Mouse (Mus musculus): ENCODE results near the gene Syk. TPM values are rescaled to one million over a fixed set of nuclear protein-coding genes. Genes with fewer than 3 reads are reported as not detected.

The Syk gene
- polyA plus RNA-seq, 1 experiment from 2014 or later = 3.9 TPM

GRCm38 (mm10) chr13:52651383-52652252, 68.6 kb downstream of the Syk start:
- no peaks in the 10 kb centered on the region for H3K4me1 ChIP-seq (ENCODE audit: control insufficient read depth, insufficient read depth, low read length)
- H3K27me3 ChIP-seq (ENCODE audit: control insufficient read depth, insufficient read depth, low read length) = peaks cover 4% of the 10 kb centered on the region; the same call in 1 of the 2 replicates
- no peak overlapping the region for H3K4me3 ChIP-seq (replicated peaks; ENCODE audit: low read length)
- H3K9me3 ChIP-seq (replicated peaks; ENCODE audit: control insufficient read depth, low read length) = 0 out of 2 replicates have a peak, but pooled peaks cover 3% of the 10 kb centered on the region
- H3K9ac ChIP-seq (ENCODE audit: low read length) = no peak overlapping the region
- no peak overlapping the region for H3K4me2 ChIP-seq (ENCODE audit: low read depth, low read length)
- WGBS = 41% methylated on average over 11 of the region's 12 CpGs
- ATAC-seq (ENCODE audit: insufficient read depth, low FRiP score) = no peak
- H3K36me3 ChIP-seq (ENCODE audit: control insufficient read depth, insufficient read depth, low read length) = no peaks in the 10 kb centered on the region
- no peak overlapping the region for H3K27ac ChIP-seq (ENCODE audit: low read length)

GRCm38 (mm10) chr13:52652253-52652628, 69.3 kb downstream of the Syk start:
- Histone ChIP-seq H3K27me3 (ENCODE audit: control insufficient read depth, insufficient read depth, low read length) (peaks cover 4% of the 10 kb centered on the region; the same call in 1 of the 2 replicates), H3K4me1 (ENCODE audit: control insufficient read depth, insufficient read depth, low read length) (no peaks in the 10 kb centered on the region), H3K9ac (ENCODE audit: low read length) (no peak overlapping the region), H3K9me3 (replicated peaks; ENCODE audit: control insufficient read depth, low read length) (0 out of 2 replicates have a peak, but pooled peaks cover 3% of the 10 kb centered on the region), H3K4me2 (ENCODE audit: low read depth, low read length) (no peak overlapping the region), H3K4me3 (replicated peaks; ENCODE audit: low read length) (no peak overlapping the region), H3K27ac (ENCODE audit: low read length) (no peak overlapping the region), H3K36me3 (ENCODE audit: control insufficient read depth, insufficient read depth, low read length) (no peaks in the 10 kb centered on the region)
- WGBS = 86% methylated on average over 8 of the region's 8 CpGs
- no peak for ATAC-seq (ENCODE audit: insufficient read depth, low FRiP score)

DNA sequence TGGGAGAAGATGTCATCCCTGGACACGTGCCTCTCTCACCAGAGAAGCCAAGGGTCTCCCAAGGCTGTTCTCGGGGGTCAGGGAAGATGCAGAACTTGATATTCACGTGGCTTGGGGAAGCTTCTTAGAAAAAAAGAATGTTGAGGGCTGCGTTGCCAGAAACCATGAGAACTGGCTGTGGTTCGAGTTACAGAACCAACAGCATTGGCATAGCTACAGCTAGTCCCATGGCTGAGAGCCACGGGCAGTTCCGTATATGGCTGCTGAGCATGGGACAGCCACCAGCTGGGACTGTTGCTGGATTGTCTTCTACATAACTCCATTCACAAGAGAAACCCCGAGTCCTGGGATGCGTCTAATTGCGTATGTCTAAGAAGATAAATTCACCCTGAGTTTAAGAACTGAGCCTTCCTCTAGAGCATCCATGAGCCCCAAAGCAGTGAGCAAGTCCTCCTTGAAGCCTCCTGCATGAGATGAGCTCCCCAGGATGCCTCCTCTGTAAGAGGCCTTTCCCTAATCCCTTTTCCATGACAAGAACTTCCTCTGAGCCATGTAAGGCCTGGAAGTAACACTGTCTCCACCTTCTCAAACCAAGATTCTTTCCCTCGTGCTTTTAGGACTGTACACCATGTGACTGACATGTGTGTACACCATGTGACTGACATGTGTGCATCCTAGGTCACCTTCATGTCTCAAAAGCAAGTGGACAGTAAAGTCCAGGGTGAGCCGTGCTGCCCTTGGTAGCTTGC, 71.3 kb downstream of the Syk start:
- Histone ChIP-seq H3K36me3 (ENCODE audit: control insufficient read depth, insufficient read depth, low read length) (no peaks in the 10 kb centered on the region), H3K4me2 (ENCODE audit: low read depth, low read length) (no peak overlapping the region), H3K27me3 (ENCODE audit: control insufficient read depth, insufficient read depth, low read length) (peaks cover 4% of the 10 kb centered on the region; the same call in 1 of the 2 replicates), H3K9ac (ENCODE audit: low read length) (no peak overlapping the region), H3K9me3 (replicated peaks; ENCODE audit: control insufficient read depth, low read length) (0 out of 2 replicates have a peak, but pooled peaks cover 3% of the 10 kb centered on the region), H3K27ac (ENCODE audit: low read length) (no peak overlapping the region), H3K4me3 (replicated peaks; ENCODE audit: low read length) (no peak overlapping the region), H3K4me1 (ENCODE audit: control insufficient read depth, insufficient read depth, low read length) (no peaks in the 10 kb centered on the region)
- WGBS = 62% methylated on average over 12 of the region's 12 CpGs
- ATAC-seq (ENCODE audit: insufficient read depth, low FRiP score) = no peak

DNA sequence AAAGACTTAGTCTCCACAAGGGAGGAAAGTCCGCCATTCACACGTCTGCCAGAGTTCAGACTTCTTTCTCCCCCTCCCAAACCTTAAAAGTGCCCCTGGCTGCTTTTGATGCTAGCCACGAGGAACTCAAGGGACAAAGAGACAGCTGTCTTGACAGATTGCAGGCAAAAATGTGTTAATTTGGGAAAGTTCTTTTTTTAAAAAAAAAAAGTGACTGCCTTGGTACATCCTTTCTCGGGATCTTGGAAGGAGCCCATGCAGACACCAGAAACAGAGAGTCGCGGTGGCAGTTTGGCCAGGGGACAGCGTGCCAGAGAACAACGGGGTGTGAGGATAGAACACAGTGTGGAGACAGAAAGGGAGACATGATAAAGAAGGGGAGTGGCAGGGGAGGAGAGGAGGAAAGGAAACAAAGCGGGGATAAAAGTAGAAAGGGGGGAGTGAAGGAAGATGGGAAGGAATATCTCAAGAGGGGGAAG, 71.9 kb downstream of the Syk start:
- no peak overlapping the region for H3K9ac ChIP-seq (ENCODE audit: low read length)
- H3K4me3 ChIP-seq (replicated peaks; ENCODE audit: low read length) = no peak overlapping the region
- no peak for ATAC-seq (ENCODE audit: insufficient read depth, low FRiP score)
- no peaks in the 10 kb centered on the region for H3K4me1 ChIP-seq (ENCODE audit: control insufficient read depth, insufficient read depth, low read length)
- no peak overlapping the region for H3K27ac ChIP-seq (ENCODE audit: low read length)
- H3K4me2 ChIP-seq (ENCODE audit: low read depth, low read length) = no peak overlapping the region
- H3K27me3 ChIP-seq (ENCODE audit: control insufficient read depth, insufficient read depth, low read length) = peaks cover 4% of the 10 kb centered on the region; the same call in 1 of the 2 replicates
- whole genome bisulfite sequencing = 39% methylated on average over 9 of the region's 9 CpGs
- no peaks in the 10 kb centered on the region for H3K36me3 ChIP-seq (ENCODE audit: control insufficient read depth, insufficient read depth, low read length)
- 0 out of 2 replicates have a peak, but pooled peaks cover 3% of the 10 kb centered on the region for H3K9me3 ChIP-seq (replicated peaks; ENCODE audit: control insufficient read depth, low read length)

DNA sequence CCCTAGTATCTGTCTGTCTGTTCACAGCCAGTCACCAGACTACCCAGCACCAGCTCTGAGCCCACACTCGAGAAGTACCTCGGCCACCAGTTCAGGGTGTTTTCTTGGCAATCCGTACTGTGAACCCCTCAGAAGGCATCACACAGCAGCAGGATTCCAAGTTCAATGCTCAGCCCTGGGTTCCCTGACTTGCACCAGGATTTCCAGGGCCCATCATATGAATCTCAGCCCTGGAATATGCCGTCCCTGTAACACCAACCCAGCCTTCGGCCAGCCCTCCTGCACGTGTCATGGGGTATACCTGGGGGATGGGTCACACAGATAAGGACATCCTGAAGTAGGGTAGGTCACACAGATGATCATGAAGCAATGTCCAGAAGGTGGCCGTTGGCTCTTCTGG, 75.0 kb downstream of the Syk start:
- Histone ChIP-seq H3K4me3 (replicated peaks; ENCODE audit: low read length) (no peak overlapping the region), H3K27ac (ENCODE audit: low read length) (no peak overlapping the region), H3K36me3 (ENCODE audit: control insufficient read depth, insufficient read depth, low read length) (no peaks in the 10 kb centered on the region), H3K4me2 (ENCODE audit: low read depth, low read length) (no peak overlapping the region), H3K27me3 (ENCODE audit: control insufficient read depth, insufficient read depth, low read length) (peaks cover 4% of the 10 kb centered on the region; the same call in 1 of the 2 replicates), H3K9ac (ENCODE audit: low read length) (no peak overlapping the region), H3K4me1 (ENCODE audit: control insufficient read depth, insufficient read depth, low read length) (no peaks in the 10 kb centered on the region), H3K9me3 (replicated peaks; ENCODE audit: control insufficient read depth, low read length) (no peaks in the 10 kb centered on the region)
- WGBS = 81% methylated on average over 7 of the region's 7 CpGs
- ATAC-seq (ENCODE audit: insufficient read depth, low FRiP score) = no peak

DNA sequence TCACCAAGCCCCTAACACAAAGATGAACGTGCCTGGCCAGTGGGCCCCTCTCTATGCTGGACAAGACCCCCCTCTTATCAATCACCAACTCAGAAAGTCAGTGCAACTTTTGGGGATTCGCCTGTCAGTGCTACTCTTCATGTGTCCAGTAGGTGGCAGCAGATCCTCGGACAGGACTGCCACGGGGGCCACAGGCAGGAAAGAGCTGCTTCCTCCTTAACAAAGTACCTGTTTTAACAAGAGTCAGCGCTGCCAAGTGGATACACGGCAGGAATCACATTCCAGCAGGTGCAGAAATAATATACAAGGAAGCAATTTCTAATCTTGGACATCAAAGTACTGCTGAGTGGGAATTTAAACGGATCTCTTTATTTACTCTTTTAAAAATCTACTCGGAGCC, 75.5 kb downstream of the Syk start:
- no peak overlapping the region for H3K27ac ChIP-seq (ENCODE audit: low read length)
- WGBS = 5% methylated on average over 8 of the region's 8 CpGs
- H3K4me1 ChIP-seq (ENCODE audit: control insufficient read depth, insufficient read depth, low read length) = no peaks in the 10 kb centered on the region
- no peak overlapping the region for H3K4me2 ChIP-seq (ENCODE audit: low read depth, low read length)
- peaks cover 4% of the 10 kb centered on the region; the same call in 1 of the 2 replicates for H3K27me3 ChIP-seq (ENCODE audit: control insufficient read depth, insufficient read depth, low read length)
- H3K36me3 ChIP-seq (ENCODE audit: control insufficient read depth, insufficient read depth, low read length) = no peaks in the 10 kb centered on the region
- H3K4me3 ChIP-seq (replicated peaks; ENCODE audit: low read length) = no peak overlapping the region
- H3K9me3 ChIP-seq (replicated peaks; ENCODE audit: control insufficient read depth, low read length) = no peaks in the 10 kb centered on the region
- peak; percentile 61; the same call in 1 of the 2 replicates for ATAC-seq (ENCODE audit: insufficient read depth, low FRiP score)
- no peak overlapping the region for H3K9ac ChIP-seq (ENCODE audit: low read length)

GRCm38 (mm10) chr13:52659171-52659665, 76.2 kb downstream of the Syk start:
- ATAC-seq (ENCODE audit: insufficient read depth, low FRiP score) = no peak
- Histone ChIP-seq H3K27ac (ENCODE audit: low read length) (no peak overlapping the region), H3K4me2 (ENCODE audit: low read depth, low read length) (no peak overlapping the region), H3K9ac (ENCODE audit: low read length) (no peak overlapping the region), H3K4me1 (ENCODE audit: control insufficient read depth, insufficient read depth, low read length) (no peaks in the 10 kb centered on the region), H3K4me3 (replicated peaks; ENCODE audit: low read length) (no peak overlapping the region), H3K27me3 (ENCODE audit: control insufficient read depth, insufficient read depth, low read length) (peaks cover 4% of the 10 kb centered on the region; the same call in 1 of the 2 replicates), H3K9me3 (replicated peaks; ENCODE audit: control insufficient read depth, low read length) (no peaks in the 10 kb centered on the region), H3K36me3 (ENCODE audit: control insufficient read depth, insufficient read depth, low read length) (no peaks in the 10 kb centered on the region)
- 77% methylated on average over 11 of the region's 11 CpGs for WGBS

DNA sequence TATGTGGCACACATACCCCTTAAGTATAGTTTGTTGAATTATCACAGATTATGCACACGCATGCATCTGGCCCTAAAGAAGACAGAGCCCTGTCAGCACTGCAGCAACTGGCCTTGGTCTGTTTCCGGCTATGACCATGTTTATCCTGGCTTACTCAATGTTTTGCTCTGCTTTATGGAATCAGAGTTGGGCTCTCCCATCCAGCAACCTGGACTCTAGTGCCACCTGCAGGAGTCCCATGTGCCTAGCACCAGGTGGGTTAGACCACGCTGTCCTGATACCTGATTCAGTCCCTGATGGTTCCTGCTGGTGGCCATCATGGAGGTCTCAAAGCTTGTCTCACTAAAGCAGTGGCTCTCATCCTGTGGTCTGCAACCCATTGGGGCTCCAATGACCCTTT, 86.9 kb downstream of the Syk start:
- WGBS = 61% methylated on average over 3 of the region's 3 CpGs
- no peaks in the 10 kb centered on the region for H3K27me3 ChIP-seq (ENCODE audit: control insufficient read depth, insufficient read depth, low read length)
- no peak overlapping the region for H3K4me3 ChIP-seq (replicated peaks; ENCODE audit: low read length)
- no peak for ATAC-seq (ENCODE audit: insufficient read depth, low FRiP score)
- H3K36me3 ChIP-seq (ENCODE audit: control insufficient read depth, insufficient read depth, low read length) = no peaks in the 10 kb centered on the region
- 0 out of 2 replicates have a peak, but pooled peaks cover 3% of the 10 kb centered on the region for H3K9me3 ChIP-seq (replicated peaks; ENCODE audit: control insufficient read depth, low read length)
- H3K4me2 ChIP-seq (ENCODE audit: low read depth, low read length) = no peak overlapping the region
- no peak overlapping the region for H3K27ac ChIP-seq (ENCODE audit: low read length)
- H3K4me1 ChIP-seq (ENCODE audit: control insufficient read depth, insufficient read depth, low read length) = no peaks in the 10 kb centered on the region
- H3K9ac ChIP-seq (ENCODE audit: low read length) = no peak overlapping the region

Data from stomach, embryonic 16.5 days (tissue).